Mouse (Mus musculus): ENCODE data around the gene Calb2.

Gene Calb2

GRCm38 (mm10) chr8:110119715-110120114 is 48.3 kb downstream of the Calb2 start:
- DNase-seq (ENCODE audit: low spot score): peak; percentile 47

GRCm38 (mm10) chr8:110102653-110103052 is 65.4 kb downstream of the Calb2 start, which contains the start of gene Gm17720:
Gm17720 (minus strand) TSS chr8:110102753.
- no peak for DNase-seq (ENCODE audit: low spot score)

GRCm38 (mm10) chr8:110101676-110102075 is 66.3 kb downstream of the Calb2 start:
- no peak for DNase-seq (ENCODE audit: low spot score)

GRCm38 (mm10) chr8:110100907-110101306 is 67.1 kb downstream of the Calb2 start, which contains the start of gene Gm21964:
Gm21964 (plus strand) TSS chr8:110101207.
- no peak for DNase-seq (ENCODE audit: low spot score)

- DNase-seq (ENCODE audit: low spot score): no peak
Measured at GRCm38 (mm10) chr8:110091869-110092268, 76.1 kb downstream of the Calb2 start.
